Mouse (Mus musculus) forebrain, postnatal 0 days (tissue): ENCODE data around the gene Fam114a1. TPM values are rescaled to one million over a fixed set of nuclear protein-coding genes. Genes with fewer than 3 reads are reported as not detected.

Experiments used
- ATAC-seq: fragments of 200-750 bp; cut with Nextera tagmentation; 2 replicates; pipeline ENCODE4 v1.8.0; 2017; ENCODE audit warnings: mild to moderate bottlenecking, moderate library complexity
- DNase-seq: peaks from one replicate; pipeline ENCODE4 v3.0.0-alpha.2; 2015
- H3K27ac ChIP-seq: fragments of 300-500 bp; sonication (generic); 2 replicates; pipeline ENCODE4 v1.5.1; 2014; ENCODE audit warnings: low read depth, mild to moderate bottlenecking, antibody characterized with exemption, low read length, moderate library complexity, mixed read lengths
- H3K27me3 ChIP-seq: fragments of 300-500 bp; sonication (generic); 2 replicates; pipeline ENCODE4 v1.6.1; 2014; ENCODE audit warnings: mild to moderate bottlenecking, low read length, mixed read lengths; ENCODE audit not compliant: insufficient read depth
- H3K36me3 ChIP-seq: fragments of 300-500 bp; sonication (generic); 2 replicates; pipeline ENCODE4 v1.6.1; 2014; ENCODE audit warnings: mild to moderate bottlenecking, moderate library complexity; ENCODE audit not compliant: insufficient read depth
- H3K4me1 ChIP-seq: fragments of 300-500 bp; sonication (generic); 2 replicates; pipeline ENCODE4 v1.6.1; 2014; ENCODE audit warnings: antibody characterized with exemption; ENCODE audit not compliant: insufficient read depth
- H3K4me2 ChIP-seq: fragments of 300-500 bp; sonication (generic); 2 replicates; pipeline ENCODE4 v1.6.1; 2014; ENCODE audit warnings: low read depth, mild to moderate bottlenecking, moderate library complexity
- H3K4me3 ChIP-seq: fragments of 300-500 bp; sonication (generic); 2 replicates; pipeline ENCODE4 v1.5.1; 2014; ENCODE audit warnings: low read depth, low read length, mixed read lengths
- H3K9ac ChIP-seq: fragments of 300-500 bp; sonication (generic); 2 replicates; pipeline ENCODE4 v1.6.1; 2014; ENCODE audit warnings: mild to moderate bottlenecking
- H3K9me3 ChIP-seq: fragments of 300-500 bp; sonication (generic); 2 replicates; pipeline ENCODE4 v1.6.1; 2016; ENCODE audit warnings: low read length
- CTCF ChIP-seq: sonication (generic); IDR thresholded peaks from 2 replicates; pipeline ENCODE4 v1.5.1; 2016; ENCODE audit warnings: antibody characterized with exemption, control low read depth, low read depth
- WGBS: fragments of 180-500 bp; shearing (Covaris S2); extraction: QIAGEN DNeasy Blood & Tissue Kit; methylation state at CpG from one replicate; pipeline ENCODE4 v1.1.7; 2014; 5-methylcytosine and 5-hydroxymethylcytosine counted together
- polyA plus RNA-seq: library from polyadenylated mRNA; unstranded; fragments of >200 nt; fragmentation: Nextera tagmentation; extraction: Ambion mirVana; gene quantifications from 2 replicates; pipeline ENCODE4 v1.2.1, GENCODE M21; 2015
- total RNA-seq: library from RNA; depleted of rRNA; stranded (reverse); fragments of >200 nt; gene quantifications from 2 replicates; pipeline ENCODE4 v1.2.3, GENCODE M21; 2014

The Fam114a1 gene
- total and polyA plus RNA-seq, 2 experiments from 2014 or later: 5.1 to 6.1 TPM

GRCm38 (mm10) chr5:64975121-64975520, 5.2 kb downstream of the Fam114a1 start:
- Histone ChIP-seq H3K9me3 (no peaks in the 10 kb centered on the region), H3K36me3 (no peaks in the 10 kb centered on the region), H3K9ac (no peak overlapping the region), H3K27me3 (no peaks in the 10 kb centered on the region), H3K27ac (no peak overlapping the region), H3K4me2 (no peak overlapping the region), H3K4me1 (no peaks in the 10 kb centered on the region), H3K4me3 (no peak overlapping the region)
- no peak for DNase-seq
- ATAC-seq: no peak
- TF ChIP-seq CTCF: no peak
- 73% methylated on average over 5 of the region's 5 CpGs for WGBS

DNA sequence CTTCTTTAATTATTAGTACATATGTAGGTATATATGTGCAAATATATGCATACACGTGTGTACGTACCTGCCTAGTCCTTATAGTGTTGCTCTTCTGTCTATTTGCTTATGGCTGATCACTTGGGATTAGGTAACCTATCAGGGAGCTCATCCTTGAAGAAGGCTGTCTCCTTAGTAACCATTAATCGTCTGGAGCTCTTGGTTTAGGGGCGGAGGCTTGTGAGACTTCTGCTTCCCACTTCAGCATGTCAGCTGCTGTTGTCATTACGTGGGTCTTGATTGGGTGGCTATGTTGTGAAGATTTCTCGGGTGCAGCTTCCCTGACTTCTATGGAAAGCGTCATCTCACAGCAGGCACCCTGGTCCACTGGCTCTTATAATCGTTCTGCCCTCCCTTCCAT, 7.3 kb downstream of the Fam114a1 start:
- Histone ChIP-seq H3K4me1 (no peaks in the 10 kb centered on the region), H3K4me3 (no peak overlapping the region), H3K4me2 (no peak overlapping the region), H3K9ac (no peak overlapping the region), H3K27me3 (no peaks in the 10 kb centered on the region), H3K36me3 (no peaks in the 10 kb centered on the region), H3K9me3 (no peaks in the 10 kb centered on the region), H3K27ac (no peak overlapping the region)
- 71% methylated on average over 8 of the region's 8 CpGs for WGBS
- no peak for TF ChIP-seq CTCF
- ATAC-seq: peak; percentile 88
- DNase-seq: peak; percentile 24

DNA sequence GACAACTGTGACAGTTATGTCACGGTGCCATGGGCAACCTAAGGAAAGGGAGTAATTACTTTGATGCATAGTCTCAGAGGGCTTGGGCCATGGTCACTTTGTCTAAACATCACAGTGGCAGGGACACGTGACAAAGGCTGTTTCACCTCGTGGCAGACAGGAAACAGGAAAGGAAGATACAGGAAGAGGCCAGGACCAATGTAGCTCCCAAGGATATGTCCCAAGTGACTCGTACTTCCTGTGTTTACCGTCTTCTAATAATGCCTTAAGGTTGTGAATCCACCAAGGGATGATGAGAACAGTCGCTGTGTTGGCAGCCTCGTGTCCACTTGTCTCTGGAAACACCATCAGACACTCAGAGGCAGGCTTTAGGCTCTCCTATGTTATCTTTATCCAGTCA, 16.1 kb downstream of the Fam114a1 start:
- Histone ChIP-seq H3K9ac (no peak overlapping the region), H3K27me3 (no peaks in the 10 kb centered on the region)

DNA sequence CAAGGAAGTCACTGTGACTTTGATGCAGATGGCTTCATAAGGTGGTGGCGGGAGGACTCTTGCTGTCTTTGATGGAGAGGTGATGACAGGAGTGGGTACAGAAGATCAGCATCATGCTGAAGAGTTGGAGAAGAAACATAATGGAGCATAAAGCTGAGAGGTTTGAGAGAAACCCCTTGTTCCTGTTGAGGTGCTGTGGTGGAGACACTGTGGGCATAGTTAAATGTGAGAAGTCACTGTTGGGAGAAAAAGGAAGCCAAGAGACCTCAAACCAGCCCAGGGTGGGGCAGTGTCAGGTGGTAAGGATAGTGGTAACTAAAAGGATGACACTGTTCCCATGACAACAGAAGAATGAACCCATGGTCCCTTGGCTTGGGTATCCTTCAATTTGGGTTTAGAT, 20.1 kb downstream of the Fam114a1 start:
- TF ChIP-seq CTCF: no peak
- 89% methylated on average over 1 of the region's 1 CpGs for WGBS
- no peak for ATAC-seq

More for the DNA sequence above, 16.1 kb downstream of the Fam114a1 start:
- H3K4me2 ChIP-seq: no peak overlapping the region
- no peak for TF ChIP-seq CTCF
- no peaks in the 10 kb centered on the region for H3K36me3 ChIP-seq
- ATAC-seq: no peak
- H3K27ac ChIP-seq: no peak overlapping the region
- H3K4me3 ChIP-seq: no peak overlapping the region
- 85% methylated on average over 7 of the region's 7 CpGs for WGBS
- H3K9me3 ChIP-seq: no peaks in the 10 kb centered on the region
- no peak for DNase-seq
- H3K4me1 ChIP-seq: peaks cover 2% of the 10 kb centered on the region; the same call in 1 of the 2 replicates

GRCm38 (mm10) chr5:64992540-64992939, 22.7 kb downstream of the Fam114a1 start:
- H3K36me3 ChIP-seq: no peaks in the 10 kb centered on the region
- DNase-seq (peak; percentile 39), ATAC-seq (peak; percentile 71)
- H3K9ac ChIP-seq: no peak overlapping the region
- no peak overlapping the region for H3K4me3 ChIP-seq
- no peak overlapping the region for H3K4me2 ChIP-seq
- H3K27me3 ChIP-seq: no peaks in the 10 kb centered on the region
- no peaks in the 10 kb centered on the region for H3K9me3 ChIP-seq
- TF ChIP-seq CTCF: peak; percentile 49; the same call in 1 of the 2 replicates
- 35% methylated on average over 8 of the region's 8 CpGs for WGBS
- H3K27ac ChIP-seq: no peak overlapping the region
- H3K4me1 ChIP-seq: peaks cover 5% of the 10 kb centered on the region; the same call in 1 of the 2 replicates

More for the DNA sequence above, 20.1 kb downstream of the Fam114a1 start:
- DNase-seq: no peak
- Histone ChIP-seq H3K27ac (no peak overlapping the region), H3K36me3 (no peaks in the 10 kb centered on the region), H3K4me3 (no peak overlapping the region), H3K4me1 (peaks cover 5% of the 10 kb centered on the region; the same call in 1 of the 2 replicates), H3K9me3 (no peaks in the 10 kb centered on the region), H3K27me3 (no peaks in the 10 kb centered on the region), H3K9ac (no peak overlapping the region), H3K4me2 (no peak overlapping the region)

DNA sequence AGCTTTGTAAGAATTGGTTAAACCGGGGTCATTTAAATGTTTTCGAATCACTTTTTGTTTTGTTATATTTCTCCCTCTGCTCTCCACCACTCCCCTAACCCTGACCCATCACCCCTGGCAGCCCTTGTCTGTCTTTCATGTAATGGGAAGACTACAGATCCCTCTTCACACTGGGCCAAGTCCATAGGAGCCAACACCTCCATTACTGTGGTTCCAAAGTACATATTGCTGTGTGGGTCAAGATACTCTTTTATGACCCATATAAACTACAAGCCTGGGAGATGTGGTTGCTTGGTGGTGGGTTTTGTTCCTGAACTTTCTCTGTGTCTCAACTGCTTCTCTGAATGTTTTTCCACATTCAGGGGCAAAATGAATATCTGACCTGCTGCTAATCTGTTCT, 25.5 kb downstream of the Fam114a1 start:
- DNase-seq (no peak), ATAC-seq (no peak)
- Histone ChIP-seq H3K4me1 (0 out of 2 replicates have a peak, but pooled peaks cover 3% of the 10 kb centered on the region), H3K27me3 (no peaks in the 10 kb centered on the region), H3K9ac (no peak overlapping the region), H3K27ac (no peak overlapping the region), H3K9me3 (no peaks in the 10 kb centered on the region), H3K4me2 (no peak overlapping the region), H3K4me3 (no peak overlapping the region), H3K36me3 (no peaks in the 10 kb centered on the region)
- 97% methylated on average over 2 of the region's 2 CpGs for WGBS
- no peak for TF ChIP-seq CTCF

DNA sequence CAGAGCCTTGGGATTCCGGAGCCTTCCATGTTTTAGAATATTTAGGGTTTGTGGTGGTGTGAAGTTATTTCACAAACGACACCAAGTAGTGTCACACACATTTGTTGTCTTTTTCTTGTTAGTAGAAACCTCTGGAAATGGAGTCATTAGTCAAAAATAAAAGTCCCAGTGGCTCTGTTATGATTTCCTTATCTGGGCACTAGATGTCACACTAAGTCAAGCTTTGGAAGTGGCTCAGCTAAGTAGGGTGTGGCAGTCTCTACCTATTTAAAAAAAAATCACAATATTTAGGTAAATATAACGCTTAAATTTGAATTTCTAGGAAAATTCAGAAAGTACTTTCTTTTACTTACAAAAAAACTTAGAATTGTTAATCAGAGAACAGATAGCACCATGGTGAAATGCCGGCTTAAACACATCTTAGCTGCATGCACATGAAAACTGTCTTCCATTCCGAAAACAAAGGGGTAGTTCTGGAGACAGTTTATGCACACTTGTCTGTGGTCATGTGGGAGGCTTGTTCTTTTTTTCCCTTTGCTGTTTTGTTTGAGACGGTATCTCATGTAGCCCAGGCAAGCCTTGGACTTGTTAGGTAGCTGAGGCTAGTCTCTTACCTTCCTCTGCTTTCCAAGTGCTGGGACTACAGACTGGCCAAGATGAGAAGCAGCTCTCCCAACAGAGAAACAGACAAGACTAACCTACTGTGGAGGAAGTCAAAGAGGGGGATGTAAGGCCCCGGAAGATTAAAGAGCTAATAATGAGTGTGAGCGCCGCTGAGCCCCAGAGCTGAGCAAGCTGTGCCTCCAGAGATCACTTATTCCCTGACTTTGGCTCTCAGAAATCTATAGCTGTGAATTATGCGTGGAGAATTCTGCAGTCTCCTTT, 33.3 kb downstream of the Fam114a1 start:
- Histone ChIP-seq H3K4me2 (no peak overlapping the region), H3K4me3 (0 out of 2 replicates have a peak overlapping the region, but pooled peaks have one; percentile 6), H3K9ac (no peak overlapping the region), H3K27ac (no peak overlapping the region), H3K27me3 (no peaks in the 10 kb centered on the region), H3K9me3 (no peaks in the 10 kb centered on the region), H3K36me3 (no peaks in the 10 kb centered on the region), H3K4me1 (peaks cover 2% of the 10 kb centered on the region; the same call in 1 of the 2 replicates)
- WGBS: 32% methylated on average over 10 of the region's 10 CpGs
- DNase-seq (peak; percentile 74), ATAC-seq (peak; percentile 87)
- TF ChIP-seq CTCF: peak; percentile 76
